Mouse (Mus musculus) T-helper 1 cell (primary cell): ENCODE measurements around the gene Slc6a6.

Experiments
- in situ Hi-C: fragments of 300-600 bp; cut with MboI, MseI; formaldehyde crosslinking; loops from one replicate; pipeline ENCODE4 v1.15.1; 2025; ENCODE audit warnings: high pct_unique_total_duplicates

The Slc6a6 gene

DNA sequence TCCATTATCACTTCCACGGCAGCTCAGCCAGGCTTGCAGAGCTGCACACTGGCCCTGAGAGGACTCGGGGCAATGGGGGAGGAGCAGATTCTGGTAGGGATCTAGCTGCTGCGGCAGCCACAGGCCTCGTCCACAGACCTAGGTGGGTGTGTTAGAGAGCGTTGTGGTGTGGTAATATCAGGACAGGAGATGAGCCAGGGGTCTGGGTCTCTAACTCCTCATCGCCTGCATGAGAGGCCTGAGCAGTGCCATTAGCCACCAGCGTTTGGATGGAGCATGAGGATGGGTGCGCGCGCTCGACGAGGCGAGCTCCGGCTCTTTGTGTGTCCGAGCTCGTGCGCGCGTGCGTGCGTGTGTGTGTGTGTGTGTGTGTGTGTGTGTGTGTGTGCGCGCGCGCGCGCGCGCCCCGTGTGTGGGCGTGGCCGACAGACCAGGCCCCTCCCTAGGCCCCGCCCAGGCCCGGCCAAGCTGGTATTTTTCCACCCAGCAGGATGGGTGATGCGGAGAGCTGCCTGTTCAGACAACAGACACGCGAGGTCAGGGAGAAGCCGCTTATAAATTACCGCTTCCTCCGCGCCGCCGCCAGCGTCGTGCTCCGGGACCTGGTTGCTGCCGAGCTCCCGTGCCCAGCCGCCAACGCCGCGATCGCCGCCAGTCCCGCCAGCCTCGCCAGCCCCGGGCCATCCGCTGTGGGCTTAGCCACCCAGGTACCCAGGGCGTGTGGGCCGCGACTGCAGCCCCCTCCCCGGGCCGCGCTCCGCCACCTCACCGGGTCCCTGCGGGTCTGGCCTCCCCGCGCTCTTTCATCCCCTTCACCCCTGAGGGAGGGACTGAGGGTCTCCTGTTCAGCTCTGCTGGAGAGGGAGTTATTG lies at the start of gene Slc6a6:
Gene Slc6a6 (plus strand): TSS at position 452 of the 872 bp plus-strand sequence.
- in situ Hi-C loops, result loop anchor here (25.0 kb wide), 1 partner anchor 572 kb away; the partner anchor contains the start of gene Nup210

- in situ Hi-C loops, result no loop called here
These were observed 49.4 kb upstream of the Slc6a6 start for GRCm38 (mm10) chr6:91634417-91634816.

- in situ Hi-C loops, result no loop called here
These were observed 49.0 kb upstream of the Slc6a6 start for GRCm38 (mm10) chr6:91634876-91635275.

DNA sequence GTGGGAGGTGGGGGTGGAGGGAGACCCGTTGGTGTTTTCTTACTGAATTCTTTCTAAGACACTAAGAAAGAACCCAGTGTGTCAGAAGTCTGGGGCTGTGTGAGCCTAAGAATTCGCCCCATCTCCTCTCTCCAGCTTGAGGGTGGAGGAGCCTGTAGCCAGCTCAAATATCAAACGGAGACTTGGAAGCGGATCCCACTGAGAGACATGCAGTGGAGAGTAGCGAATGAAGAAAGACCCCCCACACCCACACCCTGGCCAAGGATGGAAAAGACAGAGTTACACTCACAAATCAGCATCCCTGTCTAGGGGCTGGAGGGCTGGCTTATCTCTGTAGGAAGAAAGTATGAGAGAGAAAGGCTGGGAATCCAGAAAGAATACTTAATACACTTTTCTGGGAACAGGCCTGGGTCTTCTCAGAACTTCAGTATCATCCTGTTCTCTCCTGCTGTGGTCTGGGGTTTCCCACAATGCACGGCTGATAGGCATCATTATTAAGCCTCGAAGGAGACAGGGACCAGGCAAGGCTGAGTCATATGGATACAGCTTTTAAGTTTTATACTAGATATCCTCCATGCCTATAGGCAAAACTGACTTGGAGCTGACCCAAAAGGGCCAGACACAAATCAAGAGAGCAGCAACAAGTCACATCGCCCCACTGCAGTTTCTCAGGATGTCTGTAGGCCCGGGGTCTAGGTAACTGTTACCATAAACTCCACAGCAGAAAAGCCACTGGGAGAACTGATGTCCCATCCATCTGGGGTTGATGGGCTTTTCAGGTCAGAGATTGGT lies 45.5 kb upstream of the Slc6a6 start:
- in situ Hi-C loops, result no loop called here

DNA sequence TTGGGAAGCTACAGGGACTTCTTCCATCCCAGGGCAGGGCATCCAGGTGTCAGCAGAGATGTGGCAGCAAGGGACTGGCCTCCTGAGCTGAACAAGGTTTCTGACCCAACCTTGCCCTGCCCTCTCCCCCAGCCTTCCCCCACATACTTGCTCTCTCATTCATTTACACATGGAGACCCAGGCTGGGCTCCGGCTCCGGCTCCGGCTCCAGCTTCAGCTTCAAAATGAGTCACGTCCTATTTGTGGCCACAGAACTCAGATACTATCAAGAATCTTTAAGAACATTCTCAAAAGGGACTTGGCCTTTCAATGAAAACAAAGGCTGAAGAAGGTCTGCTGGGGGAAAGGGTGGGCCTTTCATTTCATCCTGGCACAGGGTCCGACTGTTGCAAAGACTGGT lies 40.8 kb upstream of the Slc6a6 start:
- in situ Hi-C loops, result no loop called here

- in situ Hi-C loops, result no loop called here
These were observed 40.4 kb upstream of the Slc6a6 start for GRCm38 (mm10) chr6:91643416-91643921.

DNA sequence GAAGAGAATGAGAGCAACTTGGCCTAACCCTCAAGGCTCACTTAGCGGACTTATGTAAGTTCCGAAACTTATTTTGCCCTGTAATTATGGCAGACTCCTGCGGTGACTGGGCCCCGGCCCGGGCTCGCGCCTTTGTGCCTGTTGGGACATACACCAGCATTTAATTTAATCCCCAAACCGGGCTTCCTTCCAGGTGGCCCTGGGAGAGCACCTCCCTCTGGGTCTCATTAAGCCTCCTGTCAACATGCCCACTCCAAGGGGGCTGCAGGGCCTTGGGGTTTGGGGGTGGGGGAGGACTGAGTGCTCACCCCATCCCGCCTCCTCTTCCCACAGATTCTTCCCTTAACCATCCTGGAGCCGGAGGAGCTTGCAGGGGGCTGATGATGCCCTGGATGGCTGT lies 37.8 kb upstream of the Slc6a6 start:
- in situ Hi-C loops, result no loop called here

- in situ Hi-C loops, result no loop called here
These were observed 37.0 kb upstream of the Slc6a6 start for GRCm38 (mm10) chr6:91646822-91647221.

DNA sequence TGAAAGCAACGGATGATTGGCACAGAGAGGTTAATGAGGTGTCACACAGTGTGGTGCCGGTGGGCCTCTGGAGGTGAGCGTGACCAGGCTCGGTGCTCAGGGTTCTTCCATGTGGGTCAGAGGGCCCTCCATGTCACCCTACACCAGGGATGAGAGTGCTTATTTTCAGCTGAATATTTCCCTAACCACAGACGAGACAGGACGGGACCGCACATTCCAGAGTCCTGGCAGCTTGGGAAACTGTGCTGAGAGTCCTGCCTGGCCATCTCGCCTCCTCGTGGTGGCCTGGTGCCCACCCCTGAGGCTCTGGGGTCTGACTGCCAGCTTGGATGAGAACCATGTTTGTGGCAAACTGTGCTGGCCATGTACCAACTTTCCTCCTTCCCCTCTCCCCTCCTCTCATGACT lies 36.5 kb upstream of the Slc6a6 start:
- in situ Hi-C loops, result no loop called here

- in situ Hi-C loops, result no loop called here
These were observed 33.6 kb upstream of the Slc6a6 start for GRCm38 (mm10) chr6:91650255-91650654.

DNA sequence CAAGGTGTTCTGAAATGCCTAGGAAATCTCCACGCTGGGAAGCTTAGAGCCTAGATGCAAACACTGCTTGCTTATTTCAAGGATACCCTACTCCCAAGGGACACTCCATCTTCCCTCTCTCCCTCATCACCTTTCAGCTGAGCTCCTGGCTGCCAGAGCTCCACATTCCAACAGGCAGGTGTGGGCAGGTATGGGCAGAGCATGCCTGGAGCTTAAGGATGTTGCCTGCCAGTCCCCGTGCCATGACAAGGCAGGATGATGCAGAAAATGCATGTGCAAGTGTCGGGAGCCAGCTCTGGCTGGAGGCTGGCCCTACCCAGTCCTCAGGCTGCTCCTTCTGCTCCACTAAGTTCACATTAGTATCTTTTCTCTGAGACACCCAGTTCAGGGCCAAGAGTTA lies 31.6 kb upstream of the Slc6a6 start:
- in situ Hi-C loops, result no loop called here

DNA sequence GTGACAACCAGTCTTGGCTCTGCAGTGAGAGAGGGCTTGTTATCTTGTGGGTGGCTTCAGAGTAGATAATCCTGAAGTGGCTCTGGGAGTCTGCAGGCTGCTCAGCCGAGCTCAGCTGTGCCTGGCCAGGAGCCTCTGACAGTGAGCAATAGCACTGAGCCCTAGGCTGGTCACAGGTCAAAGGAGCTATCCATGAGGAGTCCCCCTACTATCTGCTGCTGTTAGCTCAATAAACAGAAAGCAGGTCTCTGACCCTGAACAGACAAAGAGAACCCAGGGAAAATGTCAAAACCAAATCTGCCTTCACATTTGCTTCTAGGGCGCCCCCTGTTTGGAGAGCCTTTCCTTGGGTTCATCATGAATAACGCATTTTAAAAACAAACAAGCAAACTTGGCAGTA lies 28.6 kb upstream of the Slc6a6 start:
- in situ Hi-C loops, result no loop called here

DNA sequence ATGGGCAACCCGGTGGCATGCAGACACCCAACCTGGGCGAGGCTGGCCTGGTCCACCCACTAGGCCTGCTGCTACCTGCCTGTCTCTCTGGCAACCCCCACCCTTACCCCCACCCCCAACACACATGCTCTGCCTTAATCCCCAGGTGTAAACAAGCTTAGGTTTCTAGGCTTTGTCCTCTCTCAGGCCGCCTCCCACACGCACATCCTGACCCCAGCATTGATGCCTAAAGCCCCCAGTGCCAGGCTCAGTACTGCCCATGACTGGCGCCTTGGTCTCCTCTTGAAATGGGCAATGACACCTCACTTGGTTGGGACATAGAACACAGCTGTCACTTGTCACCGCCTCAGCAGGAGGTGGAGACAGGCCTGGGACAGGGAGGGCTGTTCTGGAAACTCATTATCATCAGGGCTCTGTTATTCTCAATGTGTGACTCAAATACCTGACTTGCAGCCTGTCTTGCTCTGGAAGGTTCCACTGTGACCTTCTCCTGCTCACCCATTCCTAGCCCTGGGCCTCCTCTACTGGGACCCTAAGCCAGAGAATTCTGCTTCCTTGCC lies 27.9 kb upstream of the Slc6a6 start:
- in situ Hi-C loops, result no loop called here

GRCm38 (mm10) chr6:91658288-91658687 lies 25.6 kb upstream of the Slc6a6 start:
- in situ Hi-C loops, result no loop called here

DNA sequence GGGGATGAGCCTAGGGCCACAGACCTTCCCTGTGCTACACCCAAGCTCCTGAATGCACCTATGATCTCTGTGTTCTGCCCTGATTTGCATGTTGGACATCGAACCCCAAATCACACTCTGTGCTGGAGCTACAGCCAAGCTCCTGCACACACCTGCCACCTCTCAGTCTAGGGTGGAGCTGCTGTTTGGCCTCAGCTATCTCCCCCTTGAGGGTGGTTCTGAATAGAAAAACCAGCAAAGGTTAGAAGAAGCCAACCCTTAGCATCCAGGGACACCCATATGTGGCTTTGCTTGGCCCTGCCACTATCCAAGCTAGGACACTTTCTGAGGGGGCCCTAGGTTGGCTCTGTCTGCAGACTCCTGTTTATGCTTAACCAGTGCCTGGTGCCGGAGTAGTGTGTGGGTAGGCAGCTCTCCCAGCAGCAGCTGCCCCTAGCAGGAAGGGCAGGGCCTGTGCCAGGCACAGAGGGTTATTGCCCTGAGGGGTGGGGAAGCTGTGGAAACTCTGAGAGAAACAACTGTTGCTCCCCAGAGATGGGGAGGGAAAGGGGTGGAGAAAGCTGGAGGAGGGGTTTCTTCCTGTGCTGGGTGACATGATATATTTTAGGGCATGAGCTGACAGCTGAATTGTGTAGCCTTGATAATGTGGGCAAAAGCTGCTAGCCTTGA lies 23.9 kb upstream of the Slc6a6 start:
- in situ Hi-C loops, result no loop called here

DNA sequence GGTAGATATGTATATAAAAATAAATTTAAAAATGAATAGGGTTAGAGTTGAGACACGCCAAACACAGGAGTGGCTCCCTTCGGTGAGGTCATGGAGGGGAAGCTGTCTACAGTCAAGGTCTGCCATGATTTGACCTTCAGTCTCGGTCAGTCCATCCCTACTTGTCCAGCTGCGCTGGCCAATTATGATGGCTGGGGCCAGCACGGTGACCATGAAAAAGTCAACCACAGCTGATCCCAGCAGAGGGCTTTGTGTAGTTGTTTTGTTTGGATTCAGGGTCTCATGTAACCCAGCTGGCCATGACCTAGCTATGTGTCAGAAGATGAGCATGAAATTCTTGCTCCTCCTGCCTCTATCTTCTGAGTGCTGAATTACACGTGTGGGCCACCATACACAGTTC lies 21.6 kb upstream of the Slc6a6 start:
- in situ Hi-C loops, result no loop called here

DNA sequence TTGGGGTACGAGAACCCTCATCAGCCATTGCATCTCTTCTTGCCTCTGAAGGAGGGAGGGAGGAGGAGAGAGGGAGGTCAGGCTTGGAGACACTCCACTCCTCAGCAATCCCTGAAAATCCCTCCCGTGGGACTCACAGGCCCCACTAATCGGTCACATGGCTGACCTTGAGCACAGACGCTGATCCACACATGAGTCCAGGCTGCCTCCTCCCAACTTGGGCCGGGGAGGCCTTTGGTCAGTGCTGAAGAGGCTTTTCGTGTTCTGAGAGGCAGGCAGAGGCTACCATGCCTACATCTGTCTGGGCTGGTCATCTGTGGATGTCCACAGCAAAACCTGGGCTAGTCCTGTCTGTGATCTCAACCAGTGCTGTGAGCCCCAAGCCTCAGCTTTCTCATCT lies 20.2 kb upstream of the Slc6a6 start:
- in situ Hi-C loops, result no loop called here

DNA sequence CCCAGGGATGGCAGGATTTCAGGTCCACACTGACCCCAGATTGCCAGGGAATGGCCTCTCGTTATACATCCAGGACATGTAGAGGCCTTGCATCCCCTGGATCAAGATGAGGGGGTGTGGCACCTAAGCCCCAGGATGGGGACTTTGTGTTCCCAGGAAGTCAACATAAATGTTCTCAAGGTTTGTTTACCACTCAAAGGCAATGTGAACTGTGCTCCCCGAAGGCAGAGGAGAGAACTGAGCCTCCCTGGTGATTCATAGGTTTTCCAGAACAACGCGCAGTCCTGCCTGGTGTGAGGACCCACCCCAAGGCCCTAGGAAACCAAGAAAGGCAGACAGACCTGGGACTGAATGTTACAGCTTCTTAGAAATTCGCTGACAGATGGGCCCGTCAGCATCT lies 18.6 kb upstream of the Slc6a6 start:
- in situ Hi-C loops, result no loop called here

DNA sequence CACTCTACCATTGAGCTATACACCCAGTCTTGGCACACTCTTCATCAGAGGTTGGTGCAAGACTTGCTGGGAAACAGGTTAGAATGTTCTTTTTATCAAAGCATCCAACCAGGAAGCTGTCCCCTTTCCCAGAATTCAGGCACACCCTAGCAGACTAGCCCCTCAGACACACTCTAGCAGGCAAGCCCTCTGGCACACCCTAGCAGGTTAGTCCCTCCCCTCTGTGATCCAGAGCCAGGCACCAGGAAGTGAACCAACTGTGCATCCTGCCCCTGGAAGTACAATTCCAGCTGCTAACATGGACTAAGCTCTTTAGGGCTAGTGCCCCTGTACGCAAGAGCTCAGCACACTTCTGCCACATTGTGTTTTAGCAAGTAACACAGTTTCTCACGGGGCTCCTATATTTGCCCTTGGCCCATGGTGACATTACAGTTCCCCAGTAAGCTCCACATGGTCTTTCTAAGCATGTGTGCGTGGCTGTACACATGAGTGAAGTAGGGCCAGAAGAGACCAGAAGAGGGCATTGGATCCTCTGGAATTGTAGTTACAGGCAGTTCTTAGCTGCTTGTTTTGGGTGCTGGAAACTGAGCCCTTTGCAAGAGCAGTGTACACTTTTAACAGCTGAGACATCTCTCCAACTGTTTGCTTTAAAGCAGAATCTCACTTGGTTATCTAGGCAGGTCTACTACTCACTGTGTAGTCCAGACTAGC lies 17.7 kb upstream of the Slc6a6 start:
- in situ Hi-C loops, result no loop called here

GRCm38 (mm10) chr6:91667141-91667540 lies 16.7 kb upstream of the Slc6a6 start:
- in situ Hi-C loops, result no loop called here

DNA sequence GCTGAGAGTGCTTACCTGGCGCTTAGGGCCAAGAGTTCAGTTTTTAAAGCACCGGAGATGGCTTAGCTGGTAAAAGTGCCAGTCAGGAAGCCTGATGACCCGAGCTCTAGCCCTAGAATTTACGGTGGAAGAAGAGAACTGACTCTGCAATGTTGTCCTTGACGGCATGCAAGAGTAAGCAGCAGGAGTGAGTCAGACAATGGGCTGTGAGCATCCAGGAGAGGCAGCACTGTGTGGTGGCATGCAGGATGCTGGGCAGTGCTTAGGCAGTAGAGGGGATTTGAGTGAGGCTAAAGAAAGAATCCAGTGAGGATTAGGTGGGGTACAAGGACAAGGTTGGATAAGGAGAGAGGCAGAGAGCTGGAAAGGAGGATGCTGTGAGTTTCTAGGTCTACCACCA lies 15.6 kb upstream of the Slc6a6 start:
- in situ Hi-C loops, result no loop called here
